Mouse (Mus musculus) liver, adult 2 months (tissue): ENCODE data around the gene Spaca9. TPM values are rescaled to one million over a fixed set of nuclear protein-coding genes. Genes with fewer than 3 reads are reported as not detected.

Source experiments
- DNase-seq: peaks from one replicate; pipeline ENCODE4 v3.0.0-alpha.2; 2011; ENCODE audit warnings: low read depth, low spot score; ENCODE audit errors: extremely low read depth
- H3K27ac ChIP-seq: fragments of 200-500 bp; replicated peaks from 2 replicates; pipeline ENCODE4 v1.5.1; 2012; ENCODE audit warnings: low read depth, mild to moderate bottlenecking, control low read depth, inconsistent platforms, low read length; ENCODE audit not compliant: insufficient read depth
- H3K27me3 ChIP-seq: fragments of 200-500 bp; 2 replicates; pipeline ENCODE4 v1.6.1; 2012; ENCODE audit warnings: mild to moderate bottlenecking, moderate library complexity, low read length, inconsistent platforms; ENCODE audit not compliant: control insufficient read depth, insufficient read depth
- H3K36me3 ChIP-seq: fragments of 200-500 bp; 2 replicates; pipeline ENCODE4 v1.6.1; 2012; ENCODE audit warnings: low read length, inconsistent platforms; ENCODE audit not compliant: control insufficient read depth, insufficient read depth
- H3K4me1 ChIP-seq: fragments of 200-500 bp; 2 replicates; pipeline ENCODE4 v1.6.1; 2011; ENCODE audit warnings: low read length; ENCODE audit not compliant: control insufficient read depth, insufficient read depth
- H3K4me3 ChIP-seq: fragments of 200-500 bp; 2 replicates; pipeline ENCODE4 v1.5.1; 2011; ENCODE audit warnings: low read depth, mild to moderate bottlenecking, control low read depth, low read length, moderate library complexity; ENCODE audit not compliant: insufficient read depth
- H3K79me2 ChIP-seq: fragments of 200-500 bp; 2 replicates; pipeline ENCODE4 v1.6.1; 2012; ENCODE audit warnings: inconsistent platforms, mild to moderate bottlenecking, low read length, moderate library complexity; ENCODE audit not compliant: control insufficient read depth, insufficient read depth
- H3K9ac ChIP-seq: fragments of 200-500 bp; 2 replicates; pipeline ENCODE4 v1.6.1; 2012; ENCODE audit warnings: low read depth, mild to moderate bottlenecking, control low read depth, inconsistent platforms, low read length
- CTCF ChIP-seq: fragments of 200-500 bp; IDR thresholded peaks from 2 replicates; pipeline ENCODE4 v1.5.1; 2011; ENCODE audit warnings: low read depth, low read length, control low read depth
- POLR2A ChIP-seq: fragments of 200-500 bp; IDR thresholded peaks from 2 replicates; pipeline ENCODE4 v1.6.1; 2011; ENCODE audit warnings: low read length, control low read depth; ENCODE audit not compliant: insufficient read depth; ENCODE audit errors: extremely low read depth
- WGBS: fragments of 180-500 bp; shearing (Covaris S2); methylation state at CpG from one replicate; pipeline ENCODE4 v1.1.7; 2018; 5-methylcytosine and 5-hydroxymethylcytosine counted together
- polyA plus RNA-seq: library from polyadenylated mRNA; depleted of rRNA; stranded (reverse); fragments of >200 nt; gene quantifications from 2 replicates; pipeline ENCODE4 v1.2.3, GENCODE M21; 2012; rRNA removed
- total RNA-seq: library from RNA; depleted of rRNA; stranded (reverse); fragments of >200 nt; gene quantifications from 2 replicates; pipeline ENCODE4 v1.2.3, GENCODE M21; 2014; rRNA removed

The Spaca9 gene
- total RNA-seq (0.60 TPM in 1 of 2 replicates, not detected in the other), polyA plus RNA-seq (0.16 and 0.26 TPM in 2 replicates)

DNA sequence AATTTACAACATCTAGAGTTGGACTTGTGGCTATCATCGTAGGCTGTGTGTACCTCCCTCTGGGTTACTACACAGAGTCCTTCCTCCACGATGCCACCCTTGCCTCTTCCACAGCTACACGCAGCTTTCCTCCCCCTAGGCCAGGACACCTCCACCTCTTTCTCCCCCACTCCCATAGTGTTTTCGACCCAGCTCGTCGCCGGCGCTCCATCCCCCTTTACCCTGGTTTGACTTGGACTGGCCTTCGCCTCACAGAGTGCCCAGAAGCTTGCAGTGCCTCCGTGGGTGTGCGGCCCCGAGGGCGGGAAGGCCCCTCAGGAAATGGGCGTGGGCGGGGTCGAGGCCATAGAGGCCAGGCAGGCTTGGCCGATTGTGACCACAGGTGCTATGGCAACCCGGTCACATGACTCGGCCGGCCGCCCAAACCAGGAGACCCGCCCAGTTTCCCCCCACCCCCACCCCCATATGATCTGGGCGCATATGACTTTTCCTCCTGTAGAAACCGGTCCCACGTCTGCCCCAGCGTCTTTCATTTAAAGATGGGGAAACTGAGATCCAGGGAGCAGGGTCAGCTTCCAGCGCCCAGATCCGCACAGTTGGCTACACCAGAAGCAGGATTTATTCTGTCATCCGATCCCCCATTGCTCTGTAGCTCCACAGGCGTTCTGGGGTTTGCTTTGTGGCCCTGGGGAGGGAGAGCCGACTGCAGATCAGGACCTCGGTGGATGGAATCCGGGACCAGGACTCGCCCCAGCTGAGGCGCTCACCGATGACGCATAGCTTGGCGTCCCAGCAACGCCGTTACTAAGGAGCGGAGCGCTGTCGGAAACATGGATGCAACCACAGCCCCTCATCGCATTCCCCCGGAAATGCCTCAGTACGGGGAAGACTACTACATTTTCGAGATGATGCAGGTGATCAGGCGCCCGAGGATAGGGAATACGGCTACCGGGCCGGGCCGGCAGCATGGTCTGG lies at the start of gene Spaca9, which contains the start of gene Ak8:
Spaca9 (minus strand) TSS at position 367 of the 975 bp plus-strand sequence.
Ak8 (plus strand) TSS at position 804 of the 975 bp plus-strand sequence.
- no peak for TF ChIP-seq CTCF
- TF ChIP-seq POLR2A, result no peak
- Histone ChIP-seq H3K4me3 (peak within 1 kb of the TSS; percentile 49), H3K4me1 (0 out of 2 replicates have a peak, but pooled peaks cover 3% of the 10 kb centered on the region), H3K27me3 (no peaks in the 10 kb centered on the region), H3K27ac (no peak within 1 kb of the TSS), H3K9ac (peak within 1 kb of the TSS; percentile 30; the same call in 1 of the 2 replicates), H3K79me2 (no peaks in the 10 kb centered on the region), H3K36me3 (no peaks in the 10 kb centered on the region)
- WGBS, result 5% methylated on average over 53 of the region's 53 CpGs
- peak; percentile 6 for DNase-seq

DNA sequence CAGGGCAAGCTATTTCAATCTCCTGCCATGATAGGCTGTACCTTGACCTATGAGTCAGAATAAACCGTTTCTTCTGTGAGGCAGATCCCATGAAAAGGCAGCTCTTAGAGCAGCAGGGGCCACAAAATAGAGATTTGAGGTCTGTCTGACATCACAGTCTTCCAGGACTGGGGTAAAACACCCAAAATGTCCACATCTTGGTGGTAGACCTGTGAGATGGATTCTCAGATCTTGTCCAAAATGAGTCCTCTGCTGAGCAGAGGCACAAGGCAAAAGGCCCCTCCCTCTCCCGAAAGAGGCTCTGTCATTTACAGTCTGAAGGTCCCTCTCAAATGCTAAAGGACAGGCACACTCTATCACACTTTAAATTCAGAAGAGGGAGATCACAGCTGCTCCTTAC lies 48.2 kb upstream of the Spaca9 start:
- Histone ChIP-seq H3K27me3 (no peaks in the 10 kb centered on the region), H3K27ac (no peak overlapping the region)

DNA sequence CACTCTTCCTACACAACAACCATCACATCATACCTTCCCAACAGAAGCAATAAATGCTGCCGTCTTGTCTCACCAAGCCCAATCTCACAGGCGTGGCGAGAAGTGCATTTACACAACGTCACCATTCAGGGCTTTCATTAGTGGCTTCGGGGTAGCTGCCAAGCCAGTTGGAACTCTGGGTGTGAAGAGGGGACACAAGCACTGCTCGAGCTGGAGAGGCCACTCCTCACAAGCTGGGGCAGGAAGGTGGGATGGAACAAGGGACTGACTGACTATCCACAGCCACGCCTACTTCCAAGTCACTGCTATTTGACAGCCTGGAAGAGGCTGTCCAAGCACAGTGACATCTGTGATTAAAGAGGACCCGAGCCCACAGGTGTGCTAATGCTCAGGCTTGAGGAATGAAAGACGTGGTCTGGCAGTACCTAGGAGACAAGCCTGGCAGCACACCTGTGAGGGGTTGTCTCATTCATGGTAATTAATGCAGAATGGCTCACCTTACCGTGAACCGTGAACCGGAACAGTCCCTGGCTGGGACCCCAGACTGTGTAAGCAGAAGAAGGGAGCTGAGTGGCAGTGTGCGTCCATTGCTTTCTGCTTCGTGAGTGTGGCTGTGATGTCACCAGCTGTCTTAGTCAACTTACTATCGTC lies 47.3 kb upstream of the Spaca9 start:
- DNase-seq, result no peak
- H3K79me2 ChIP-seq, result no peaks in the 10 kb centered on the region
- H3K27me3 ChIP-seq, result no peaks in the 10 kb centered on the region
- H3K36me3 ChIP-seq, result no peaks in the 10 kb centered on the region
- no peaks in the 10 kb centered on the region for H3K4me1 ChIP-seq
- no peak overlapping the region for H3K9ac ChIP-seq
- 81% methylated on average over 15 of the region's 15 CpGs for WGBS
- H3K4me3 ChIP-seq, result no peak overlapping the region
- H3K27ac ChIP-seq, result no peak overlapping the region
- no peak for TF ChIP-seq CTCF
- TF ChIP-seq POLR2A, result no peak

More for the DNA sequence above, 48.2 kb upstream of the Spaca9 start:
- no peak for TF ChIP-seq POLR2A
- no peak for TF ChIP-seq CTCF
- Histone ChIP-seq H3K4me1 (no peaks in the 10 kb centered on the region), H3K9ac (no peak overlapping the region), H3K4me3 (no peak overlapping the region), H3K36me3 (no peaks in the 10 kb centered on the region), H3K79me2 (no peaks in the 10 kb centered on the region)
- 63% methylated on average over 2 of the region's 2 CpGs for WGBS
- no peak for DNase-seq

DNA sequence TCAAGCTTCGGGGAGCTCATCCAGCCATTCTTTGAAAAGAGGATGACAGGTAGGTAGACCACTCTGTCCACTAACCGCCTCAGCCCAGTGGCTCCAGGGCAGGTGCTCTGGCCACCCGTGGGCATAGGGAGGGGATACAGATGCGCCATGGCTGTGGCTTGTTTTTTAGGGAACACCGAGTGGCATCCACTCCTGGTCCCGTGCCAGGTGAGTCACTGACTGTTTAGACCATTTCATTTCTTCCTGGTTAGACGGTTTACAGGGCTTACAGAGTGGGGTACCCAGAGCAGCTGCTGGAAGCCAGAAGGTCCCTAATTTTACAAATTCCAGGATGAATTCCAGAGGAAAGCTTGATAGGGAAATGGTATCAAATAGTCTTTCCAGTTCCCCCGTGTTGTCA lies 43.2 kb upstream of the Spaca9 start:
- WGBS, result 74% methylated on average over 8 of the region's 8 CpGs

DNA sequence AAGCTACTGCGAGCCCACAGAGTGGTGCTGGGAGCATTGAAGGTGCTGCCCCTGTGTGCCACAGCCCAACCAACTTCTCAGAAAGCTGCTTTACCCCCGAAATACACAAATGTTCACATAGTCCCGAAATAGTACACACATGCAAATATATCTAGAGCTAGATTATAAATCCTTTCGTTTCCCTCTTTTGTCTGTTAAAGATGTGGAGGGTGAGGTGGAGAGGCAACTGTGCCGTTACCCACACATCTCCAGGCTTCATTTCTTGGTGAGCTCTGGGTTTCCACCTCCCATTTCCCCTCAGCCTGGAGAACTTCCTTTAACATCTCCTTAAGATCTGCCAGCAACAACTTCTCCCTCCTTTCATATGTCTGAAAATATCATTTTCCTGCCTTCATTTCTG lies 40.6 kb upstream of the Spaca9 start:
- H3K27me3 ChIP-seq, result no peaks in the 10 kb centered on the region
- 81% methylated on average over 5 of the region's 5 CpGs for WGBS
- no peaks in the 10 kb centered on the region for H3K36me3 ChIP-seq
- no peaks in the 10 kb centered on the region for H3K4me1 ChIP-seq
- H3K4me3 ChIP-seq, result no peak overlapping the region
- H3K79me2 ChIP-seq, result no peaks in the 10 kb centered on the region
- no peak overlapping the region for H3K9ac ChIP-seq
- no peak overlapping the region for H3K27ac ChIP-seq
- DNase-seq, result no peak
- no peak for TF ChIP-seq CTCF
- no peak for TF ChIP-seq POLR2A

More for the DNA sequence above, 43.2 kb upstream of the Spaca9 start:
- no peak for TF ChIP-seq POLR2A
- no peak for TF ChIP-seq CTCF
- Histone ChIP-seq H3K4me1 (no peaks in the 10 kb centered on the region), H3K4me3 (no peak overlapping the region), H3K27ac (no peak overlapping the region), H3K27me3 (no peaks in the 10 kb centered on the region), H3K9ac (no peak overlapping the region), H3K36me3 (no peaks in the 10 kb centered on the region), H3K79me2 (no peaks in the 10 kb centered on the region)
- DNase-seq, result no peak

DNA sequence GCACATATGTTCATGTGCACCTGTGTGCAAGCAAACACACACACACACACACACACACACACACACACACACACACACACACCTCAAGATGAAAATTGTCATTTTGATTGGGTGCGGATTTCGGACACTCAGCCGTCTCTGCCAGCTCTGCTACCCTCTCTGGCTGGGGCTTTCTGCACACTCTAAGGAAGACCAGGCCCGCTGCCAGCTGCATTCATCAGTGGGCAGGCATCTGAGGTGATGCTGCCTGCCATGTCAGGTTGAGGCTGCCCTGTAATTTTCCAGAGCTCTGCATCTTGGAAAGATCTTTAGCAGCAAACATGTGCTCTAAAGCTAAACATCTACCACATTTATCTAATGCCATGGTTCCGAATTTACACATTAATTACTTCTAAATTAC lies 37.6 kb upstream of the Spaca9 start:
- Histone ChIP-seq H3K27me3 (no peaks in the 10 kb centered on the region), H3K79me2 (no peaks in the 10 kb centered on the region), H3K4me3 (no peak overlapping the region), H3K4me1 (no peaks in the 10 kb centered on the region), H3K27ac (no peak overlapping the region), H3K36me3 (no peaks in the 10 kb centered on the region), H3K9ac (no peak overlapping the region)
- no peak for TF ChIP-seq CTCF
- TF ChIP-seq POLR2A, result no peak
- no peak for DNase-seq
- 90% methylated on average over 5 of the region's 5 CpGs for WGBS
